Mouse (Mus musculus): Measurements from ENCODE around the gene Dhx32. TPM values are rescaled to one million over a fixed set of nuclear protein-coding genes. Genes with fewer than 3 reads are reported as not detected.
A peak's percentile ranks its signal among the peaks of the same experiment; 100 is the strongest.

The Dhx32 gene
- polyA plus RNA-seq, 1 experiment: 27.8 TPM

DNA sequence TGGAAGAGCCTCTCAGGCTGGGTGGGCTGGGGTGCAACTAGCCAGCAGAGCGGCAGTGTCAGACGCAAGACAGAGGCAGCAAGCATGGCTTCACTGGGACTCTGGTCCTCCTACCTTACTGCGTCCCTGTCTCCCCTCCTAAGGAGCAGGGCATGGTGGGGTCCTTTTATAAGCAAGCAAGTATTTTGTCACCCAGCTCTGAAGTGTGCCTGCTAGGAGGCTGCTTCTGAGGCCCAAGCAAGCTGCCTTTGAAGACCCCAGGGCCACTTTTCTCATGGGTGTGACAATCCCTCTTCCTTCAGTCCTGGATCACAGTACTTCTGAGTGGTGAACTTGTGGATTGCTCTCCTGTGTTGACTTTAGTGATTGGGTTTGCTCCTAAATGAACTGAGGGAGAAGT is 102.6 kb downstream of the Dhx32 start, which contains the start of gene Mmp21:
Gene Mmp21 (minus strand): TSS at position 101 of the 400 bp plus-strand sequence.
- TF ChIP-seq CTCF (IDR thresholded peaks at IDR 0.05; ENCODE audit: low read depth, low read length): no peak
- TF ChIP-seq POLR2A (IDR thresholded peaks at IDR 0.05; ENCODE audit: insufficient read depth, low read length): no peak
- no peak for TF ChIP-seq EP300 (IDR thresholded peaks at IDR 0.05; ENCODE audit: insufficient read depth, low read depth, low read length)
- Histone ChIP-seq H3K4me3 (ENCODE audit: low read depth, low read length) (no peak within 1 kb of the TSS), H3K9me3 (replicated peaks; ENCODE audit: control insufficient read depth, insufficient read depth, low read length, poor library complexity, severe bottlenecking) (no peaks in the 10 kb centered on the region), H3K27ac (ENCODE audit: insufficient read depth, low read length) (no peak within 1 kb of the TSS), H3K27me3 (ENCODE audit: control insufficient read depth, insufficient read depth, low read length, poor library complexity, severe bottlenecking) (no peaks in the 10 kb centered on the region), H3K4me1 (ENCODE audit: control insufficient read depth, insufficient read depth, low read length) (no peaks in the 10 kb centered on the region), H3K9ac (ENCODE audit: low read depth, poor library complexity, severe bottlenecking) (no peak within 1 kb of the TSS), H3K36me3 (ENCODE audit: control insufficient read depth, insufficient read depth, low read length, poor library complexity, severe bottlenecking) (no peaks in the 10 kb centered on the region)

DNA sequence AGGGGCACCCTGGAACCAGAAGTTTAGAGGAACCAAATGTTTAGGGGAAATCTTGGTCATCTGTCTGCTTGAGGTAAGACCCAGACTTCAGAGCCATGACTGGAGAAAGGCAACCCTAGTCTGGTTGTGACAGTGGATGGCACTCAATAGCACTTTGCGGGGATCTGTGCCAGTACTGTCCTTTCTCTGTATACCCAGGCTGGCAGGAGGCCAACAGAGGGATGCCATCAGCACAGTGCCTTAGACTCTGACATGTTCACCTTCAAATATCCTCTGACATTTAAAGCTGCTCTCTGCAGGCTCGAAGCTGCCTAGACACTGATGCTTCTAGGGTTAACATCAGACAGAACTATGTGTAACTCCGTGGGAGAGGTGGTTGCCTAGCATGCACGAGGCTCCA is 103.1 kb downstream of the Dhx32 start:
- Histone ChIP-seq H3K9me3 (replicated peaks; ENCODE audit: control insufficient read depth, insufficient read depth, low read length, poor library complexity, severe bottlenecking) (no peaks in the 10 kb centered on the region), H3K27ac (ENCODE audit: insufficient read depth, low read length) (no peak overlapping the region), H3K36me3 (ENCODE audit: control insufficient read depth, insufficient read depth, low read length, poor library complexity, severe bottlenecking) (no peaks in the 10 kb centered on the region), H3K4me3 (ENCODE audit: low read depth, low read length) (no peak overlapping the region), H3K27me3 (ENCODE audit: control insufficient read depth, insufficient read depth, low read length, poor library complexity, severe bottlenecking) (no peaks in the 10 kb centered on the region), H3K9ac (ENCODE audit: low read depth, poor library complexity, severe bottlenecking) (no peak overlapping the region), H3K4me1 (ENCODE audit: control insufficient read depth, insufficient read depth, low read length) (no peaks in the 10 kb centered on the region)
- TF ChIP-seq EP300 (IDR thresholded peaks at IDR 0.05; ENCODE audit: insufficient read depth, low read depth, low read length): no peak
- no peak for TF ChIP-seq POLR2A (IDR thresholded peaks at IDR 0.05; ENCODE audit: insufficient read depth, low read length)
- no peak for TF ChIP-seq CTCF (IDR thresholded peaks at IDR 0.05; ENCODE audit: low read depth, low read length)

DNA sequence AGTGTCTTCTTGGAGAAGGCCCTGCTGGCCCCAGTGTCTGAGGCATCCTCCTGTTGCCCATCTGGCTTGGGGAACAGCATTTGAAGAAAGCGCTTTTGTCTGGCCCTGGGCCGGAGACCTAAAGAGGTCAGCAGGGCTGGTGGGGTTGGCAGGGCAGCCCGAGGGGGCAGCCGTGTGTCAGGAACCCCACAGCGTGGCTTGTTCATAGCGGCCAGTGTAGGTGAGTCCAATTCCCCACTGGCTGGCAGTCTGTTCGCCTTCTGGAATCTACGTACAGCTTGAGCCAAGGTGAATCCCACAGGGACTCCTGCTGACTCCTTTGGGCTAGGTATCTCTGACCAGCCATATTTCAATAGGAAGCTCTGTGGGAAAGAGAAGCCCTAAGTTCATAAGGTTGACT is 103.8 kb downstream of the Dhx32 start:
- H3K36me3 ChIP-seq (ENCODE audit: control insufficient read depth, insufficient read depth, low read length, poor library complexity, severe bottlenecking): no peaks in the 10 kb centered on the region
- no peak overlapping the region for H3K27ac ChIP-seq (ENCODE audit: insufficient read depth, low read length)
- H3K9ac ChIP-seq (ENCODE audit: low read depth, poor library complexity, severe bottlenecking): no peak overlapping the region
- H3K9me3 ChIP-seq (replicated peaks; ENCODE audit: control insufficient read depth, insufficient read depth, low read length, poor library complexity, severe bottlenecking): no peaks in the 10 kb centered on the region
- H3K4me3 ChIP-seq (ENCODE audit: low read depth, low read length): no peak overlapping the region
- no peaks in the 10 kb centered on the region for H3K27me3 ChIP-seq (ENCODE audit: control insufficient read depth, insufficient read depth, low read length, poor library complexity, severe bottlenecking)
- TF ChIP-seq EP300 (IDR thresholded peaks at IDR 0.05; ENCODE audit: insufficient read depth, low read depth, low read length) (no peak), CTCF (IDR thresholded peaks at IDR 0.05; ENCODE audit: low read depth, low read length) (no peak), POLR2A (IDR thresholded peaks at IDR 0.05; ENCODE audit: insufficient read depth, low read length) (no peak)
- H3K4me1 ChIP-seq (ENCODE audit: control insufficient read depth, insufficient read depth, low read length): no peaks in the 10 kb centered on the region

DNA sequence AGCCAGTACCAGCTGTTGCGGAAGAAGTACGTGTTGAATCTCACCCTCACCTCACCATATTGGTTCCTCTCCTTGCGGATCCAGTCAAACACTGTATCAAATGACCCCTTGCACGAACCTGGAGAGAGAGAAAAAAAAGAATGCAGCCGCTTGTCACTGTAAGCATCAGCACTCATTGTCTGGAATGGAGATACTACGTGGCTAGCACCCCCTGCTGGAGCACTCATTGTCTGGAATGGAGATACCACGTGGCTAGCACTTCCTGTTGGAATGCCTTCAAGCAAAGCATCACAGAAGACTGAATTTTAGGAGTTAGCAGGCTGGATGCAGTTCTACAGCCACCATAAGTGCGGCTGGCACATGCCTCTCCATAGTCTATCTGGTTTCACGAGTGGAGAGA is 106.5 kb downstream of the Dhx32 start:
- H3K27ac ChIP-seq (ENCODE audit: insufficient read depth, low read length): no peak overlapping the region
- H3K4me1 ChIP-seq (ENCODE audit: control insufficient read depth, insufficient read depth, low read length): no peaks in the 10 kb centered on the region
- no peaks in the 10 kb centered on the region for H3K27me3 ChIP-seq (ENCODE audit: control insufficient read depth, insufficient read depth, low read length, poor library complexity, severe bottlenecking)
- no peak for TF ChIP-seq POLR2A (IDR thresholded peaks at IDR 0.05; ENCODE audit: insufficient read depth, low read length)
- peak; percentile 59 for TF ChIP-seq CTCF (IDR thresholded peaks at IDR 0.05; ENCODE audit: low read depth, low read length)
- no peak for TF ChIP-seq EP300 (IDR thresholded peaks at IDR 0.05; ENCODE audit: insufficient read depth, low read depth, low read length)
- H3K9me3 ChIP-seq (replicated peaks; ENCODE audit: control insufficient read depth, insufficient read depth, low read length, poor library complexity, severe bottlenecking): no peaks in the 10 kb centered on the region
- H3K4me3 ChIP-seq (ENCODE audit: low read depth, low read length): 0 out of 2 replicates have a peak overlapping the region, but pooled peaks have one; percentile 12
- H3K36me3 ChIP-seq (ENCODE audit: control insufficient read depth, insufficient read depth, low read length, poor library complexity, severe bottlenecking): peaks cover 12% of the 10 kb centered on the region
- no peak overlapping the region for H3K9ac ChIP-seq (ENCODE audit: low read depth, poor library complexity, severe bottlenecking)

Other genes with a start within 250 kb of the Dhx32 start
- gene Tex36, start 180.6 kb downstream of the Dhx32 start, polyA plus RNA-seq (2011; ENCODE audit: insufficient read depth, insufficient read length, low read depth, missing spikeins): not detected in 2 replicates
- gene Edrf1, start 145.2 kb downstream of the Dhx32 start, polyA plus RNA-seq (2011; ENCODE audit: insufficient read depth, insufficient read length, low read depth, missing spikeins): 26.1 and 28.9 TPM in 2 replicates
- gene Mmp21, start 102.7 kb downstream of the Dhx32 start, polyA plus RNA-seq (2011; ENCODE audit: insufficient read depth, insufficient read length, low read depth, missing spikeins): not detected in 2 replicates
- gene Bccip, start 73.4 kb downstream of the Dhx32 start, polyA plus RNA-seq (2011; ENCODE audit: insufficient read depth, insufficient read length, low read depth, missing spikeins): 239 and 256 TPM in 2 replicates
- gene Uros, start 72.7 kb downstream of the Dhx32 start, polyA plus RNA-seq (2011; ENCODE audit: insufficient read depth, insufficient read length, low read depth, missing spikeins): 6.1 and 8.2 TPM in 2 replicates
- 1.7 and 3.1 TPM in 2 replicates for gene Fank1, start 5.9 kb downstream of the Dhx32 start, polyA plus RNA-seq (2011; ENCODE audit: insufficient read depth, insufficient read length, low read depth, missing spikeins)